Mouse (Mus musculus) forebrain, postnatal 0 days (tissue): ENCODE data around the gene Zranb2. TPM values are rescaled to one million over a fixed set of nuclear protein-coding genes. Genes with fewer than 3 reads are reported as not detected.

Experiments used
- ATAC-seq: fragments of 200-750 bp; cut with Nextera tagmentation; 2 replicates; pipeline ENCODE4 v1.8.0; 2017; ENCODE audit warnings: mild to moderate bottlenecking, moderate library complexity
- DNase-seq: peaks from one replicate; pipeline ENCODE4 v3.0.0-alpha.2; 2015
- H3K27ac ChIP-seq: fragments of 300-500 bp; sonication (generic); 2 replicates; pipeline ENCODE4 v1.5.1; 2014; ENCODE audit warnings: low read depth, mild to moderate bottlenecking, antibody characterized with exemption, low read length, moderate library complexity, mixed read lengths
- H3K27me3 ChIP-seq: fragments of 300-500 bp; sonication (generic); 2 replicates; pipeline ENCODE4 v1.6.1; 2014; ENCODE audit warnings: mild to moderate bottlenecking, low read length, mixed read lengths; ENCODE audit not compliant: insufficient read depth
- H3K36me3 ChIP-seq: fragments of 300-500 bp; sonication (generic); 2 replicates; pipeline ENCODE4 v1.6.1; 2014; ENCODE audit warnings: mild to moderate bottlenecking, moderate library complexity; ENCODE audit not compliant: insufficient read depth
- H3K4me1 ChIP-seq: fragments of 300-500 bp; sonication (generic); 2 replicates; pipeline ENCODE4 v1.6.1; 2014; ENCODE audit warnings: antibody characterized with exemption; ENCODE audit not compliant: insufficient read depth
- H3K4me2 ChIP-seq: fragments of 300-500 bp; sonication (generic); 2 replicates; pipeline ENCODE4 v1.6.1; 2014; ENCODE audit warnings: low read depth, mild to moderate bottlenecking, moderate library complexity
- H3K4me3 ChIP-seq: fragments of 300-500 bp; sonication (generic); 2 replicates; pipeline ENCODE4 v1.5.1; 2014; ENCODE audit warnings: low read depth, low read length, mixed read lengths
- H3K9ac ChIP-seq: fragments of 300-500 bp; sonication (generic); 2 replicates; pipeline ENCODE4 v1.6.1; 2014; ENCODE audit warnings: mild to moderate bottlenecking
- H3K9me3 ChIP-seq: fragments of 300-500 bp; sonication (generic); 2 replicates; pipeline ENCODE4 v1.6.1; 2016; ENCODE audit warnings: low read length
- CTCF ChIP-seq: sonication (generic); IDR thresholded peaks from 2 replicates; pipeline ENCODE4 v1.5.1; 2016; ENCODE audit warnings: antibody characterized with exemption, control low read depth, low read depth
- WGBS: fragments of 180-500 bp; shearing (Covaris S2); extraction: QIAGEN DNeasy Blood & Tissue Kit; methylation state at CpG from one replicate; pipeline ENCODE4 v1.1.7; 2014; 5-methylcytosine and 5-hydroxymethylcytosine counted together
- polyA plus RNA-seq: library from polyadenylated mRNA; unstranded; fragments of >200 nt; fragmentation: Nextera tagmentation; extraction: Ambion mirVana; gene quantifications from 2 replicates; pipeline ENCODE4 v1.2.1, GENCODE M21; 2015
- total RNA-seq: library from RNA; depleted of rRNA; stranded (reverse); fragments of >200 nt; gene quantifications from 2 replicates; pipeline ENCODE4 v1.2.3, GENCODE M21; 2014; rRNA removed

The Zranb2 gene
- total RNA-seq (104 and 109 TPM in 2 replicates), polyA plus RNA-seq (76.6 and 82.6 TPM in 2 replicates)

DNA sequence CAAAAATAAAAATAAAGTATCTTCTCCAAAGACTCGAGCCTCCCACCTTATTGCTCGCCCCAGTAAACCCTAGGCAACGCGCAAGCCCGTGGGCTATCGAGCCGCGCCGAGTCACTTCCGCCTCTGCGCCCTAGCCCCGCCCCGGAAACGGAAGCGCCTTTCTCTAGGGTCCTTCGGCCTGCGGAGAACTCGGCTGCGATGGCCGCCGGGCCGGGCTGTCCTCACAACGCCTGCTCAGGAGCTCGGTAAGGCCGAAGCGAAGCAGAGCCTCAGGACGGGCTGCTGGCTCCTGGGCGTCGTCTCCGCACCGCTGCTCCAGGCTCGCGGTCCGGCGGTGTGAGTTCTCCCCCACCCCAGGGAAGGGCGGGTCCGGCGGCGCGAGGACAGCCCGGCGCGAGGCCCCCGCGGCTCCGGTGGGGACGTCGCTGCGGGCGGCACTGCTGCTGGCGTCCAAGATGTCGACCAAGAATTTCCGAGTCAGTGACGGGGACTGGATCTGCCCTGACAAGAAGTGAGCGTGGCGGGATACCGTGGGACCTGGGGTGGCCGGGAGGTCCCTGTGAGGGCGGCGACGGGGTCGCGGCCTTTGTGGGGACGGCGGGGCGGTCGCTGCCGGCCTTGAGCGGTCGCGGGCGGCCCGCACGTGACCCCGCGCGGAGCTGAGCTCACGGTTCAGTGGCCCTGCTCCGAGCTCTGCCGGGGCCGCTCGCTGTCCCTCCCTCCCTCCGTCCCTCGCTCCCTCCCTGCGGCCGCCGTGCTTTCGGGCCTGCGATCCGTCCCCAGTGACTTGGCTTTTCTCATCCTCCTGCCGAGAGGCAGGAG, at the start of gene Zranb2:
Zranb2 (plus strand) TSS at position 197 of the 822 bp plus-strand sequence.
- TF ChIP-seq CTCF, result 0 out of 2 replicates have a peak, but pooled peaks have one; percentile 10
- H3K27ac ChIP-seq, result peak within 1 kb of the TSS; percentile 93
- peak within 1 kb of the TSS; percentile 87 for H3K4me3 ChIP-seq
- H3K9me3 ChIP-seq, result no peaks in the 10 kb centered on the region
- peaks cover 29% of the 10 kb centered on the region for H3K27me3 ChIP-seq
- WGBS, result under 1% methylated on average over 83 of the region's 91 CpGs
- peak within 1 kb of the TSS; percentile 67 for H3K4me2 ChIP-seq
- ATAC-seq (peak; percentile 97), DNase-seq (peak; percentile 96)
- H3K4me1 ChIP-seq, result peaks cover 14% of the 10 kb centered on the region; the same call in 1 of the 2 replicates
- H3K9ac ChIP-seq, result peak within 1 kb of the TSS; percentile 89
- H3K36me3 ChIP-seq, result peaks cover 6% of the 10 kb centered on the region

DNA sequence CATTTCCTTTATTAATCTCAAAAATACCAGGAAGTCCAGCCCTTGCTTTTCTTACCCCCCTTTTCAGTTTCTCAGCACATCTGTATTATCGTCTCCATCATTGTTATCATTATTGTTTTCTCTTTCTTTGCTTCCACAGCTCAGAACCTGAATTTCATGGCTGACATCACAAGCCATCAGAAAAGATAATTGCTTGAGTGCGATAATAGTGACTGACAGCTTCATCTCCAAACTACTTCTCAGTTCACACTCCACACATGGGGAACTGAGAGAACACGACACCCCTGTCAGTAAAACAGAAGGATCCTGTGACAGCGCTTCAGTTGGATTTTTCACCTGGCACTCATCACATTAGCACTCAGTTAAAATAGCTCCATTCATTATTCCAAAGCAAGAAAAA, 41.9 kb upstream of the Zranb2 start:
- Histone ChIP-seq H3K27ac (0 out of 2 replicates have a peak overlapping the region, but pooled peaks have one; percentile 6), H3K36me3 (no peaks in the 10 kb centered on the region), H3K9ac (no peak overlapping the region), H3K4me3 (no peak overlapping the region), H3K27me3 (no peaks in the 10 kb centered on the region), H3K9me3 (no peaks in the 10 kb centered on the region), H3K4me1 (no peaks in the 10 kb centered on the region), H3K4me2 (no peak overlapping the region)
- ATAC-seq (peak; percentile 83), DNase-seq (peak; percentile 22)
- no peak for TF ChIP-seq CTCF
- WGBS, result 47% methylated on average over 4 of the region's 4 CpGs

DNA sequence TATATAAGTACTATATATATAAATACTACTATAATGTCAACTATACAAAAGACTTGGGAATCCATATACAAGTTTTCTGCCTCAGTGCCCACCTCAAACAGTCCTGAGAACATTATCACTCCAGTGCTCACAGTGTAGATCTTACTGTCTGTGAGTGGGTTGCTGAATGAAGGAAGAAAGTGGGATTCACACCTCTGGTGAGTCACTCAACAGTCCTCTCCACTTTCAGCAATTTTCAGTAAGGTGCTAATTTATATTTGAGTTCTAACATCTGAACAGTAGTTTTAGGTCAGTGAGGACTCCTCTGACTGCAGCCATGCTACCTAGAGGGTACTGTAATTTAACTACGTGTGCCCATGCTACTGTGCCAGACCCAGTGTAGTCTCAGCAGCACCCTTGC, 31.7 kb upstream of the Zranb2 start:
- H3K4me2 ChIP-seq, result no peak overlapping the region
- no peak overlapping the region for H3K27ac ChIP-seq
- no peaks in the 10 kb centered on the region for H3K36me3 ChIP-seq
- TF ChIP-seq CTCF, result no peak
- no peak for DNase-seq
- ATAC-seq, result no peak
- no peaks in the 10 kb centered on the region for H3K9me3 ChIP-seq
- H3K4me1 ChIP-seq, result no peaks in the 10 kb centered on the region
- no peak overlapping the region for H3K4me3 ChIP-seq
- 82% methylated on average over 1 of the region's 1 CpGs for WGBS
- H3K27me3 ChIP-seq, result no peaks in the 10 kb centered on the region
- no peak overlapping the region for H3K9ac ChIP-seq

DNA sequence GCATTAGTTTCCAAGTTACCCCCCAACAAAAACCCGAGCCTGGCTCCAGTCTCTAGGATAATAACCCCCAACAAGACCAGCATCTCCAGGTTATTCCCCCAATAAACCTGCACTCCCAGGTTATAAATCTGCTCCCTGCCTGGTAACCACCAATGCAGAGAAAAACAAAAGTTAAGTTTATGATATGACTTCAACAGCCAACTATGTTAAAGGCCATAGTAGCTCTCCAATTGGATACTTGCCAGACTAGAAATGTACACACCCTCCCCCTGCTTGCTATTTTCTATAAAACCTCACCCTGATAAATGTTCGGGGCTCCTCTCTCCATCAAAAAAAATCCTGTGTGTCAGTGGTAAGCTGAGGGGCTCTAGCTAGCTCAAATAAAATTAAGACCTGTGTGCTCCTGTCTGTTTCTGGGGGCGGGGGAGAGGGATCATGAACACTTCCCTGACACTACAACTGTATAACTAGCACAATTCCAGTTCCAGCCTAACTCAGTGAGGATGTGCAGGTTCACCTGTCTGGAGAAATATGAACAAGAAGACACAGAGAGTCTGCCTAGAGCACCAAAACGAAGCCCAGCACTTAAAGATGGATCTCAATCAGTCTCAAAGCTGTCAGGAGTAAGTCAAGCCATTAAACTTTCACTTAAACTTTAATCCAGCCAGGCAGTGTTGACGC, 19.7 kb upstream of the Zranb2 start:
- ATAC-seq, result no peak

DNA sequence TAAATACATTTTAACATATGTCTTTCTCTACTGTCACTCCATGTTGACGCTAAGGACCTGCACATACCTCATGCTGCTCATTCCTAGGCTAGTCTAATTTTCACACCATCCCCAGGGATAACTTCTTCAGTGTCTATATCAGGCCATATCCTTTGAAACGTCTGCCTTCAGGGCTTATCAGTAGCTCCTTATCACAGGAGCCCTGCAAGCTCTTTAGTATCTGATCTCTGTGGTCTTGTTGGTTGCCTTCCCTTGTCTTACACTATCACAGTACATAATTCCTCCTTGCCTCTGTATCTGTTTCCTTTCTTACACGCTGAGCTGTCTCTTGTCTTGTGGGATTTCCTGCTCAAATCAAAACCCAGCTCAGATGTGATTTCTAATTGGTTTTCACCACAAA, 17.5 kb upstream of the Zranb2 start:
- no peak for TF ChIP-seq CTCF
- no peak overlapping the region for H3K4me3 ChIP-seq
- H3K4me1 ChIP-seq, result no peaks in the 10 kb centered on the region
- no peak overlapping the region for H3K4me2 ChIP-seq
- H3K27me3 ChIP-seq, result no peaks in the 10 kb centered on the region
- WGBS, result 79% methylated on average over 3 of the region's 3 CpGs
- H3K36me3 ChIP-seq, result no peaks in the 10 kb centered on the region
- H3K27ac ChIP-seq, result no peak overlapping the region
- H3K9ac ChIP-seq, result no peak overlapping the region
- no peak for ATAC-seq
- no peaks in the 10 kb centered on the region for H3K9me3 ChIP-seq
- DNase-seq, result no peak

More for the DNA sequence above, 19.7 kb upstream of the Zranb2 start:
- whole genome bisulfite sequencing, result 82% methylated on average over 5 of the region's 5 CpGs
- no peak overlapping the region for H3K27ac ChIP-seq
- H3K9me3 ChIP-seq, result no peaks in the 10 kb centered on the region
- TF ChIP-seq CTCF, result no peak
- no peak overlapping the region for H3K4me3 ChIP-seq
- no peaks in the 10 kb centered on the region for H3K4me1 ChIP-seq
- H3K27me3 ChIP-seq, result no peaks in the 10 kb centered on the region
- H3K4me2 ChIP-seq, result no peak overlapping the region
- no peak overlapping the region for H3K9ac ChIP-seq
- no peak for DNase-seq
- no peaks in the 10 kb centered on the region for H3K36me3 ChIP-seq

DNA sequence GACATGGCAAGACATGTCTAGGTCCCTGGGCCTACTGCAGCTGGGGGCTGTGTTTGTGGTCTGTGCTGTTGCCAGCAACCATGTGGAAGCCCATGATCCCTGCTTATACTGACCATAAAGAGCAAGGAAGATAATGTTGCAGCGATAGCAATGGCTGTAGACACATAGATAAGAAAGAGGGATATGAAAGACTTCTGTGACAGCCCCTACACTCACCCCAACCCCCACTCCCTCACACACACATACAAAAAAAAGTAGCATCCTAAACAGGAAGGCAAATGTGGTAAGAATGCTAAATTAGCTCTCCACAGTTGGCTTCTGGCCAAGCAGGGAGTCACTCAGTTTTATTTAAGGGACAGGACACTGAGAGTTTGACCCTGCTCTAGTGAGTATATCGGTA, 16.0 kb upstream of the Zranb2 start:
- no peak overlapping the region for H3K4me3 ChIP-seq
- H3K36me3 ChIP-seq, result no peaks in the 10 kb centered on the region
- no peak overlapping the region for H3K9ac ChIP-seq
- no peak overlapping the region for H3K4me2 ChIP-seq
- no peaks in the 10 kb centered on the region for H3K9me3 ChIP-seq
- no peak for DNase-seq
- WGBS, result 69% methylated on average over 2 of the region's 2 CpGs
- no peak overlapping the region for H3K27ac ChIP-seq
- TF ChIP-seq CTCF, result no peak
- ATAC-seq, result no peak
- no peaks in the 10 kb centered on the region for H3K27me3 ChIP-seq
- no peaks in the 10 kb centered on the region for H3K4me1 ChIP-seq

DNA sequence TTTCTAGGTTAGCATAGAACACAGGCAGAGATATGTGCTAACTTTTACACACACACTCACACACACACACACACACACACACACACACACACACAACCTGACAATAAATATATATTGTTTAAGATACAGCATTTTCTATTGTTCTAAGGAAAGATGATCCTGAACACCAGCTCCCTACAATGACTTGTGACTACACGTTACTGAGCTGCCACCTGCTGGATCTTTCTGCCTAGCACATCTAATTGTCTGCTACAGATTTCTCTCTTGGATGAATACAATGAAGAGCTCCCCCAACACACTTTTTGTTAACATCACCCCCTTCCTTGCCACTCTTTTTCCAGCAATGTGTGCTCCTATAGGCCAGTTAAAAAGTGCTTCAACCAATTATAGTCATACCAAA, 13.5 kb upstream of the Zranb2 start:
- Histone ChIP-seq H3K4me3 (no peak overlapping the region), H3K4me1 (no peaks in the 10 kb centered on the region), H3K27ac (no peak overlapping the region), H3K4me2 (no peak overlapping the region), H3K9ac (no peak overlapping the region), H3K36me3 (no peaks in the 10 kb centered on the region), H3K9me3 (no peaks in the 10 kb centered on the region), H3K27me3 (peaks cover 5% of the 10 kb centered on the region; the same call in 1 of the 2 replicates)
- WGBS, result 2% methylated on average over 1 of the region's 1 CpGs
- peak; percentile 88 for DNase-seq
- peak; percentile 88 for TF ChIP-seq CTCF
- ATAC-seq, result peak; percentile 91
